Mouse (Mus musculus): Measurements from ENCODE around the gene Fcor. TPM values are rescaled to one million over a fixed set of nuclear protein-coding genes. Genes with fewer than 3 reads are reported as not detected.

Fcor gene
- total and polyA plus RNA-seq, 3 experiments: 0.84 TPM; not detected in 2

DNA sequence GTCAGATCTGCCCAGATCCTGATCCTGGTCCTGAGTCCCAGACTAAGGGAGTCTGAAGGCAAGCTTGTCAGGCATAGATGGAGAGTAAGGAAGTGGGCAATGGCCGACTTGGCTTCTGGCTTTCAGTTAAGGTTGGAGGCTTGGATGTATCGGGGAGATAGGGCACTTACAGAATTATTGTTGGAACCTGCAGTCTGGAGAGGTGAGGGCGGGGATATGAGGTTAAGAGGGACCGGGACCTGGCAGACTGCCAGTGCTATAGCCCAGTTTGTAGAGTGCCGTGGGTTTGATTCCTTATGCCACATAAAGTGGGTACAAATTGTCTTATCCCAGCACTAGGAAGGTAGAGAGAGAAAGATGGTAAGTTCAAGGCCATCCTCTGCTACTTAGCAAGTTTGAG, 7.5 kb upstream of the Fcor start:
- Histone ChIP-seq H3K79me2 (ENCODE audit: control insufficient read depth, insufficient read depth, low read length, poor library complexity) (peaks cover 32% of the 10 kb centered on the region), H3K9ac (ENCODE audit: control insufficient read depth, low read depth, low read length, poor library complexity, severe bottlenecking) (no peak overlapping the region), H3K36me3 (ENCODE audit: control insufficient read depth in 1 of 2, insufficient read depth in 2 of 2, low read length in 2 of 2) (peaks cover 0 to 15% of the 10 kb centered on the region in 2 experiments; a peak in 2 of 4 replicates), H3K4me3 (ENCODE audit: control insufficient read depth in 1 of 2, insufficient read depth in 1 of 2, low read depth in 2 of 2, low read length in 2 of 2) (no peak overlapping the region), H3K27ac (ENCODE audit: control insufficient read depth, low read depth, low read length) (no peak overlapping the region), H3K27me3 (ENCODE audit: control insufficient read depth in 1 of 2, insufficient read depth in 2 of 2, low read length in 2 of 2) (no peaks in the 10 kb centered on the region), H3K4me1 (ENCODE audit: control insufficient read depth in 1 of 2, insufficient read depth in 2 of 2, low read length in 2 of 2) (peaks cover 0 to 11% of the 10 kb centered on the region in 2 experiments; a peak in 2 of 4 replicates), H3K9me3 (replicated peaks; ENCODE audit: insufficient read depth, low read length) (no peaks in the 10 kb centered on the region)
- no peak for TF ChIP-seq GATA1 (IDR thresholded peaks at IDR 0.05; ENCODE audit: low read depth, low read length)
- DNase-seq (ENCODE audit: low read depth, low spot score): no peak

DNA sequence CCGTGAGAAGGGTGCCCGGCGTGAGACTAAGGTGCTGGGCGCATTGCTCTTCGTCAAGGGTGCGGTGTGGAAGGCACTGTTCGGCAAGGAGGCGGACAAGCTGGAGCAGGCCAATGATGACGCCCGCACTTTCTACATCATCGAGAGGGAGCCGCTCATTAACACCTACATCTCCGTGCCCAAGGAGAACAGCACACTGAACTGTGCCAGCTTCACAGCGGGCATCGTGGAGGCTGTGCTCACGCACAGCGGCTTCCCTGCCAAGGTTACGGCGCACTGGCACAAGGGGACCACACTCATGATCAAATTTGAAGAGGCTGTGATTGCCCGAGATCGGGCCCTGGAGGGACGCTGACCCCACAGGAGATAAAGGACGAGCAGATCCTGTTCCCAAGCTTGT, 7.1 kb upstream of the Fcor start:
- Histone ChIP-seq H3K27me3 (ENCODE audit: control insufficient read depth in 1 of 2, insufficient read depth in 2 of 2, low read length in 2 of 2) (no peaks in the 10 kb centered on the region), H3K36me3 (ENCODE audit: control insufficient read depth in 1 of 2, insufficient read depth in 2 of 2, low read length in 2 of 2) (peaks cover 0 to 15% of the 10 kb centered on the region in 2 experiments; a peak in 2 of 4 replicates), H3K9me3 (replicated peaks; ENCODE audit: insufficient read depth, low read length) (no peaks in the 10 kb centered on the region), H3K79me2 (ENCODE audit: control insufficient read depth, insufficient read depth, low read length, poor library complexity) (peaks cover 32% of the 10 kb centered on the region), H3K4me1 (ENCODE audit: control insufficient read depth in 1 of 2, insufficient read depth in 2 of 2, low read length in 2 of 2) (peaks cover 0 to 12% of the 10 kb centered on the region in 2 experiments; a peak in 2 of 4 replicates), H3K4me3 (ENCODE audit: control insufficient read depth in 1 of 2, insufficient read depth in 1 of 2, low read depth in 2 of 2, low read length in 2 of 2) (no peak overlapping the region), H3K27ac (ENCODE audit: control insufficient read depth, low read depth, low read length) (no peak overlapping the region), H3K9ac (ENCODE audit: control insufficient read depth, low read depth, low read length, poor library complexity, severe bottlenecking) (no peak overlapping the region)
- no peak for DNase-seq (ENCODE audit: low read depth, low spot score)
- TF ChIP-seq NRF1 (IDR thresholded peaks at IDR 0.05; ENCODE audit: insufficient read depth, low read depth, low read length, poor library complexity, severe bottlenecking): no peak
- TF ChIP-seq CHD2 (IDR thresholded peaks at IDR 0.05; ENCODE audit: low read length): no peak
- no peak for TF ChIP-seq SIN3A (IDR thresholded peaks at IDR 0.05; ENCODE audit: low read length)
- no peak for TF ChIP-seq NELFE (IDR thresholded peaks at IDR 0.05; ENCODE audit: low read depth, low read length)
- no peak for TF ChIP-seq MAZ (IDR thresholded peaks at IDR 0.05; ENCODE audit: low read depth, low read length)
- TF ChIP-seq ZKSCAN1 (IDR thresholded peaks at IDR 0.05; ENCODE audit: low read depth, low read length): no peak
- TF ChIP-seq ELF1 (IDR thresholded peaks at IDR 0.05; ENCODE audit: low read depth, low read length): no peak
- TF ChIP-seq CHD1 (IDR thresholded peaks at IDR 0.05; ENCODE audit: low read depth, low read length): no peak
- no peak for TF ChIP-seq POLR2A (IDR thresholded peaks at IDR 0.05; ENCODE audit: control insufficient read depth in 1 of 2, insufficient read depth in 1 of 2, low read depth in 1 of 2, low read length in 2 of 2, poor library complexity in 1 of 2)
- TF ChIP-seq MEF2A (IDR thresholded peaks at IDR 0.05; ENCODE audit: extremely low read depth, insufficient replicate concordance, low read depth, low read length, poor library complexity, severe bottlenecking): no peak
- no peak for TF ChIP-seq MYC (IDR thresholded peaks at IDR 0.05; ENCODE audit: low read depth, low read length)
- TF ChIP-seq MYB (IDR thresholded peaks at IDR 0.05; ENCODE audit: low read depth, low read length): no peak
- no peak for TF ChIP-seq CTCF (IDR thresholded peaks at IDR 0.05 in 2 of 3, conservative IDR thresholded peaks at IDR 0.05 in 1 of 3; ENCODE audit: control insufficient read depth in 1 of 3, insufficient read depth in 1 of 3, low read depth in 2 of 3, low read length in 3 of 3, poor library complexity in 1 of 3, severe bottlenecking in 1 of 3)
- no peak for TF ChIP-seq TCF12 (IDR thresholded peaks at IDR 0.05; ENCODE audit: low read depth, low read length)
- TF ChIP-seq RCOR1 (IDR thresholded peaks at IDR 0.05; ENCODE audit: low read depth, low read length): no peak
- TF ChIP-seq BHLHE40 (IDR thresholded peaks at IDR 0.05; ENCODE audit: borderline replicate concordance, low read depth, low read length): no peak
- no peak for TF ChIP-seq ZC3H11A (IDR thresholded peaks at IDR 0.05; ENCODE audit: low read depth, low read length)
- no peak for TF ChIP-seq USF1 (IDR thresholded peaks at IDR 0.05; ENCODE audit: low read depth, low read length)
